Mouse (Mus musculus): ENCODE results near the gene Otud7b.

Gene Otud7b

GRCm38 (mm10) chr3:96104261-96105065, at the start of gene Otud7b:
TSS of gene Otud7b (plus strand) at chr3:96104527.
- DNase-seq = peak; percentile 79 to 80

DNA sequence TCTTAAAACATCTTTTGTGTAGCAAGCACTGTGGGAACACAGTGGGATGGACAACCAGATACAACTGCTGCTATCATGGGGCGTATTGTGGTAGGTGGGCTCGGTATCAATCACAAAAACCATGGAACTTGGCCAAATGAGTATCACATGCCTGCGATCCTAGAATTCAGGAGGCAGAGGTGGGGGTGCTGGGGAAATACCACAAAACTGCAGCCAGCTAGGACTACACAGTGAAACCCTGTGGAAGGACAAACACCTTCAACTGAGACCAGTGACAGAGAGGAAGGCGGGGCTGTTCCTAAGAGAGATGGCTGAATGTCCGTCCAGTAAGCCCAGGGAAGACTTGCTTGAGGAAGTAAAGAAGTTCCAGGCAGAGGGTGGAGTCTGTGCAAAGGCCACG, 49.0 kb upstream of the Otud7b start:
- no peak for DNase-seq

DNA sequence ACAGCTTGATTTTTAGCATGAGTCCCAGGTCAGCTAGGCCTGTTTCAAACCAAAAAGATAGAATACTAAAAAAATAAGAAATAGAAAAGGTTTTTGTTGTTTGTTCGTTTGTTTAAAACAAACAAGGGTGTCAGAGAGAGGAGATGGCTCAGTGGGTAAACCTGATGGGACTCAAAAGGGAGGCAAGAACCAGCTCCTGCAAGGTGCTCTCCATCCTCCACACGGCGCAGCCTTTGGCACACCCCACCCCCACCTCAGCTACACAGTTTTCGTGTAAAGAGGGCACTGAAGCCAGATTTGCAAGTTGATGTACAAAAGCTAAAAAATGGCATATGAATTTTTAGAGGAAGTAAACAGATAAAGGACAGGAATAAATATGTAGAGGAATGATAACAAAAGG, 48.3 kb upstream of the Otud7b start:
- DNase-seq = no peak

GRCm38 (mm10) chr3:96057747-96058204, 46.6 kb upstream of the Otud7b start:
- DNase-seq = peak; percentile 86 to 90

DNA sequence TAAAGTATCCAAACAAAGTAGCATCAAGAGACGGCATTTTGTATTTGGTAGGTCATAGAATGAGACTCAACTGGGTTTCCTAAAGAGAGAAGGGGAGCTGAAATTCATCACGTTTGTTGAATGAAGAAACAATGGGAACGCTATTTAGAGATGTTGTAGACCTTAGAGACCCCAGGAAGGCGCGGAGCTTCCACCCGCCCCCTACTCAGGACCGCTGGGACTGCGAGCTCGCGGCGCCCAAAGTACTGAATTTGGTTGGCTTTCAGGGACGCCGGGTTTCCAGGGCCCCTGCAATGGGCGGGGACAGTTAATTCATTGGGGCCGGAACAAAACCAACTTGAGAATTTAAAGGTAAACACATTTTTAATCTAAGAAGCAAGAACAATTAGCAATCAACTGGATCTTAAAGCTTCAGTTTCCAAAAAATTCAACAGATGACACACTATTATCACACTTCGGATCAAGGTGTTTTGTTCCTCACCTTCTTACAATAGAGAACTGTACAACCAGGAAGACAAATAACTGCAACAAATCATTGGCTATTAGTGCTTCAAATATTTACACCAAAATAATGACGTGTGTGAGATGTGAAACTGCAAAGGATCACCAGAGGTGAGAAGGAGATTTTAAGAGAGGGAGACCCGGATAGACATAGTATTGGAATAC, 46.0 kb upstream of the Otud7b start, which contains the start of gene Vps45:
TSS of gene Vps45 (minus strand) at position 236 of the 666 bp plus-strand sequence.
- peak; percentile 55 to 70 for DNase-seq

DNA sequence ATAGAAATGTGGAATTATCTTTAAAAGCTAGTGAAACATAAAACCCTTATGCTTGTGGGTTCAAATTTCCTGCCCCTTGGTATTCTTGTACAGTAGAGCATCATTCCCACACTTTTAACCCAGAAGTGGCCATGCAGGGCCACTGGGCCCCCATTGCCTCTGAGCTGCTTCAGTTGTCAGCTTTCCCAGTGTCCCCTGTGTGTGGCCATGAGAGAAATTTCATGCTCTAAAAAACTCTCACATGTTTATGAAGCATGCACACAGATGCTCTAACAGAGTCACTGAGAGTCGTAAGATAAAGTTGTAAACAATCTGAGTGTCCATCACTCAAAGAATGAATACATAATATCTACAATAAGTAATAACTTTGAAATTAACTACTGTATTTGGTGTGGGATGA, 44.2 kb upstream of the Otud7b start:
- no peak for DNase-seq

DNA sequence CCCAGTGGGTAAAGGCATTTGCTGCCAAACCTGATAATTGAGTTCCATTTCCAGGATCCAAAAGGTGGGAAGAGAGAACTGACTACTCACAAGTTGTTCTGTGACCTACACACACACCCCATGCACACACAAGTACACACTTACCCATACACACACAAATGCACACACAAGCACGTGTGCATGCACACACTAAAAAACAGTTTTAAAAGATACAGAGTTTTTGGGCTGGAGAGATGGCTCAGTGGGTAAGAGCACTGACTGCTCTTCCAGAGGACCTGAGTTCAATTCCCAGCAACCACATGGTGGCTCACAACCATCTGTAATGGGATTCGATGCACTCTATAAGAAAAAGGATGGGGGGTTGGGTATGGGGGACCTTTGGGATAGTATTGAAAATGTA, 41.0 kb upstream of the Otud7b start:
- DNase-seq = no peak

GRCm38 (mm10) chr3:96064217-96064616, 40.1 kb upstream of the Otud7b start:
- no peak for DNase-seq

DNA sequence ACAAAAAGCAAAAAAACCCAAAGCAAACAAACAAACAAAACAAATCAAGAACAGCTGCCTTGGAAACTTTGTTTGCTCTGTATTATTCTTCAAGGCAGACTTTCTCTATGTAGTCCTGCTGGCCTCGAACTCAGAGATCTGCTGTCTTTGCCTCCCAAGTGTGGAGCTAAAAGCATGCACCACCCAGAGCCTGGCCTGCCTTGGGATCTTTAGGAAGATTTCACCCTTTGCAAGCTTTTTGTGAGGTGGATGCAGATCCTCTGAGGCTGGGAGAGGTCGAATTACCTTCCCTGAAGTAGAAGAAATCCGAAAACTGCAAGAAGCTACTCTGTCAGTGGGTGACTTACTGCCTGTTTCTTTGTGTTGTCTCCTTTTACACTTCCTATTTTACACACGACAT, 39.2 kb upstream of the Otud7b start:
- no peak for DNase-seq

DNA sequence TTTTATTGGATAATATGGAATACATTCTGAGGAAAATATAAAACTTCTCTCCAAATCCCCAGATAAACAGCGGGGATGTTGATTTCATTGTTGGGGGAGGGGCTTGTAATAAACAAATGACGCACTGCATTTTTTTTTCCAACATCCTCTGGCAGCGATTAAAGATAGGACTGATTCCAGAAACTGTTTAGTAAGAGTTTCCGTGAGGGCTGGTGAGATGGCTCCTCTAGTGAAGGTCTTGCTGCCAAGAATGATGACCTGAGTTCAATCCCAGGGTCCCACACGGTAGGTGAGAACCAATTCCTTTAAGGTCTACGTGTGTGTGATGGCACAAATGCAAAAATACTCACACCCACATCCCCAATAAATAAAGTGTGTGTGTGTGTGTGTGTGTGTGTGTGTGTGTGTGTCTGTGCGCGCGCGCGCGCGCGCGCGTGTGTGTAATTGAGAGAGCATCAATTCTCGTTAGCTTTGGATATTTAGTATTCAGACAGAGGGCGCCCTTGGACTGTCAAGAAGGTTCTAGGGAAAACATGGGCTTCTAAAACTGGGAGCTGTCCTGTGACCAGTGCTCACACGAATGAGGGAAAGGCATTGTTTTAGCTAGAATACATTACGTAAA, 38.5 kb upstream of the Otud7b start:
- DNase-seq = peak; percentile 61 to 67

DNA sequence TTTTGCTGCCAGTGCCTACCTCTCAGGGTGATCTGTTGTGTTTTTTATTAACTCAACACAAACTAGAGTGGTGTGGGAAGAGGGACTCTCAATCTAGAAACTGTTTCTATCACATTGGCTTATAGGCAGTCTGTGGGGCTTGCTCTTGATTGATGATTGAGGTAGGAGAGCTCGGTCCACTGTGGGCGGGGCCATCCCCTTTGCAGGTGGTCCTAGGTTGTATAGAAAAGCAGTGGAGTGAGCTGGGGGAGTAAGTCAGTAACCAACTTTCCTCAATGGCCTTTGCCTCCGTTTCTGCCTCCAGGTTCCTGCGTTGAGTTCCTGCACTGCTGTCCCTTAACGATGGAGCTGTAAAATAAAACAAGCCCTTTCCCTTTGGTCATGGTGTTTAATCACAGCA, 37.6 kb upstream of the Otud7b start:
- DNase-seq = no peak

DNA sequence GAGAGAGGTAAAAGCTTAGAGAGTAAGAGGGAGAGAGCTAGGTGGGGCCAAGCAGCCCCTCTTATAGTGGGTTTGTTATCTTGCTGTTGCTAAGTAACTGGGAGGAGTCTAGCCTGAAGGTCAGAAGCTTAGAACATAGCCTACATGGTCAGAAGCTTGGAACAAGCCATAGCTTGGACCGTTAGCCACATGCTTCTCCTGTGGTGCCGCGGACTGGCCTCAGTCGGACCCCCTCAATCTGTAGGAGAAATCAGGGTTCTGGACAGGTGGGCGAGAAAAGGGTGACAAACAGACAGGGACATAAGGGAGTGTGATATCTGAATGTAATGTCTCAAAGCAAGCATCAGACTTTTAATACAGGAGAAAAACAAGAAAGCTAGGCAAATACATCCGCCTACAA, 35.3 kb upstream of the Otud7b start:
- DNase-seq = no peak

GRCm38 (mm10) chr3:96069542-96069941, 34.8 kb upstream of the Otud7b start:
- DNase-seq = no peak

- DNase-seq = no peak
These were observed 34.1 kb upstream of the Otud7b start for GRCm38 (mm10) chr3:96070241-96070640.

- no peak for DNase-seq
These were observed 31.3 kb upstream of the Otud7b start for GRCm38 (mm10) chr3:96072921-96073486.

DNA sequence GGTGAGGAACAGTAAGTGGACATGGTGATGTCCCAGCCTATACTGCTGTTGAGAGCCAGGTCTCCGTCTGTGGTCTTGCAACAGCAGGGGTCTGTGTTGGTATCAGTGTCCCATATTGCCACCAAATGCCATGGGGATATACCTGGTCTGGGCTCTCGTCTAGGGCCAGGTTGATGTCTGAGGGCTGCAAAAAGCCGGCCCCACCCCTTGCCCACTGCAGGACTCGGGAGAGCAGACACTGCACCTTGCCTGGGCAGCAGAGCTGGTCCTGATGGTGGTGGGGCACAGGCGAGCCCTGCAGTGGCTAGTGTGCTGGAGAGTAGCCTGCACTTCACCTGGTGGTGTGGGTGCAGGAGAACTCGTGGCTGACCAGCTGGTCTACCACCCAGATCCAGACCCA, 26.3 kb upstream of the Otud7b start:
- DNase-seq = no peak

DNA sequence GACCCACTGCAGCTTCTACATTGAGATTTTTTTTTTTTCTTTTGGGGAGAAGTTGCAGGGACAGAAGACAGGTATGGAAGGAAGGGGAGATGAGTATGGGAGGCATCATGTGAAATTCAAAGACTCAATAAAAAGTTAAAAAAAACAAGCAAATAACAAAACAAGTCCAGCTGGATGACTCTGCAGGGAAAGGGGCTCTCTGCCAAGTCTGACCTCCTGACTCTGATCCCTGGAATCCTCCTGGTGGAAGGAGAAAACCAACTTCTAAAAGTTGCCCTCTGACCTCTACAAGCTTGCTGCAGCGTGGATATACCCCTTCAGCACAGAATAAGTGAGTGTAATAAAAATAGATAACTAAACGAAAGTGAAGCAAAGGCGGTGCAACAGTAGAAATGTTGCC, 25.6 kb upstream of the Otud7b start:
- DNase-seq = no peak

GRCm38 (mm10) chr3:96081006-96081405, 23.3 kb upstream of the Otud7b start:
- peak in 1 of 2 experiments; percentile 48 for DNase-seq

GRCm38 (mm10) chr3:96081650-96082049, 22.7 kb upstream of the Otud7b start:
- no peak for DNase-seq

DNA sequence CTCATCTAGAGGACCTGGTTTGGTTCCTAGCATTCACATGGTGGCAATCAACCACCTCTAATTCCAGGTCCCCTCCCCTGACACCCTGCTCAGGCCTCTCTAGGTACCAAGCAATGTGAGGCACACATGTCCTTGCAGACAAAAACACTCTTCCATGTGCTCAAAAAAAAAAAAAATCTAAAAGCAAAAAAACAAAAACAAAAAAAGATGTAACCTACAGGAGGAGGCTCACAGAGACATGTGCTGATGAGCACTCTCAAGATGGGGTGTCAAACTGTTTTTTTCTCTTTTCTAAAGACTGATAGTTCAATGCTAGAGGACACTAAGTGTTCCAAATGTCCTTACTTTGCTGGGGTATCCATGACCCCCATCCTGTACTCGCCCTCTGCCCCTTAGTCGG, 22.2 kb upstream of the Otud7b start:
- DNase-seq = no peak

DNA sequence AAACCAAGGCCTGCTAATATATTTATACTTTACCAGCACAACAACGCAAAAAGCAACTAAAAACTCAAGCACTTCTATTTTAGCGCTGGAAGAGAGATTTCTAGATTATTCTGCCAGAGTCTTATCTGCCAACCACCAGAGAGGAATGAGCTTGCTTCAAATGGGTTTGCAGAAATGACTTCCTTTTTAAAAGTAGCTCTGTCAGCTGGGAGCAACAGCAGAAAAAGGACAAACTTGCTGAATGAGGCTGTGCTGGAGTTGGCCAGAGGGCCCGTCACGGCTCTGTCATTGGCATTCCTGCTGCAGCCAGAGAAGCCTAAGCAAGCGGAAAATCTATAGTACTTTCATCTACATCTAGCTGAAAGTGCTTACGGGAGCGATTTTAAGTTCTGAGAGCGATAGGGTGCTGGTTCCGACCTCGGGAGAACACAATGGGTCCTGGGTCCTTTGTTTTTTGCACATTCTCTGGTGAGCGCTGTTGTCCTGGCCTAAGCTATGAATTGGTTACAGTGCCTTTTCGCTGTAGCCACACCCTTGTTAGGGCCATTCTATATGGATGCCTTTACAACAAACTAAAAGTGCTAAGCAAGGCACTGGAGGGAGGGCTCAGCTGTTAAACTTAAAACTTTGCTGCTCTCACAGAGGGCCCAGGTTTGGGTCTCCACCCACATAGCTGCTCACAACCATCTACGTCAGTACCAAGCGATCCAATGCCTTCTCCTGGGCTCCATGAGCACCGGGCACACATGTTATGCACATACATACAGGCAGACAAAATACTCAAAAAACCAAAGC, 21.4 kb upstream of the Otud7b start:
- no peak for DNase-seq

DNA sequence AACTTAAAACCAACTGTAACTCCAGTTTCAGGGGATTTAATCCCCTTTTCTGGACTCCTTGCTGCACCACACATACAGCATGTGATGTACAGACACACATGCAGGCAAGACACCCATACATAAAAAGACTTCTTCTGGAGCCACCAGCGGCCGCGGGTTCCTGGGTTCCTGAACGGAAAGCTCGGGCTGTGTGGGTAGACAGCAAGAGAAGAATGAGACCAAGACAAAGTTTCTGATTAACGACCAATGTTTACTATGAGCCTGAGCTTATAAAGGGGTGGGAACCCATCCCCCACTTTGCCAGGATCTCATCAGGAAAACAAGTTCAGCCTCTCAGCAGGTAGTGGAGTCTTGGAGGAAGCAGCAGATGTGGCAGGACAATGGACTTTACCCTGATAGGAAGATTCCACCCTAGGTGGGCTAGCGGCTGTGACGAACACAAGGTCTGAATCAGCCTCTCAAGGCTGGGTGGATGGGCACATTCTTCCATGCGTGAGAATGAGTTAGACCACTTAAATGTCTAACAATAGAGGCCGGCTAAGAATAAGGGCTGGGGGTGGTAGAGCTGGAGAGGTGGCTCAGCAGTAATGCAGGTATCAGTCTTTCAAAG, 20.1 kb upstream of the Otud7b start:
- DNase-seq = no peak
